Mouse (Mus musculus) adrenal gland (tissue): ENCODE measurements at regions not wholly inside any gene's neighbourhood (a gene's known extent, or its start where the extent isn't known, plus 50 kb on each side); places are given as distances from the start of the nearest gene placed in this dataset.

ENCODE experiments used
- intact Hi-C: fragments of 180-260 bp; cut with DNase I; formaldehyde crosslinking; loops from one replicate; pipeline ENCODE4 v1.15.1; 2025

GRCm38 (mm10) chr10:60938749-60939148, 107.4 kb upstream of the Unc5b start:
- intact Hi-C loops: loop anchor here (5.0 kb wide), 1 partner anchor 106 kb away; the partner anchor contains the start of gene Unc5b

- intact Hi-C loops: loop anchor here (5.0 kb wide), 1 partner anchor 105 kb away; the partner anchor contains the start of gene Unc5b
These were observed 106.1 kb upstream of the Unc5b start for GRCm38 (mm10) chr10:60937517-60937866.

DNA sequence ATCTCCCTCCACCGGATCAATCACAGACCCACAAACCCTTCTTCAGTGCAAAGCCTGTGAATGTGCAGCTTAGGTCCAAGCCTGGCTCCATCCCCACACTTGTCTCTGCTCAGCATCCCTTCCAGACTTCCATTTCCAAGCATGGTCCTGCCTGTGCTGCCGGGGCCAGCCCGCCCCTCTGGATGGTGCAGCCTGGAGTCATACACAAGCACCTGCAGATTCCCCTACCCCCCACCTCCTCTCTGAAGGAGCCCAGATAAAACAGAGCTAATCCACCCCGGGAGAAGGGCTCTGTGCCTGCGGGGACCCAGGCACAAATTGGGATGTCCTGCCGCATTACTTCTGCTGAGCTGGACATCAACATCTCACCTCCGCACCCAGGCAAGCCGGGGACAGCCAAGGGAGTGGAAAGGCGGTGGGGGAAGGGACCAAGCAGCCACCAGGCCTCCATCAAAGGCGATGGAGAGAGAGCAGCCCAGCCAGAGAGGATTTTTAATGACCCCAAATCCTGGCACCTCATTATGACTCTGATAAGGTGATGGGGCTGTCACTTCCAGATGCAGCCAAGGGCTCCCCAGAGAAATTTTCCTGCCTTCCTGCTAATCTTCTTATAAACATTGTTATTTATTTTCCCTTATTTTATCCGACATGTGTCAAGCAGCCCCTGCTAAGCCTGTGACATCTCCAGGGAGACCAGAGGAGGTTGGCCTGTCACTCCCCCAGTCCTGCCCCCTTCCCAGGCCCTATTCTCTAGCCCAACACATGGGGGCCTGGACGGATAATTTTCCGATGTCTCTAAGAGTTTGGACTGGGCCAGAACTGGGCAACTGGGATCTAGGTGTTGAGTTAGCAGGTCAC, 105.5 kb upstream of the Unc5b start:
- intact Hi-C loops: loop anchor here (5.0 kb wide), 1 partner anchor 105 kb away; the partner anchor contains the start of gene Unc5b

DNA sequence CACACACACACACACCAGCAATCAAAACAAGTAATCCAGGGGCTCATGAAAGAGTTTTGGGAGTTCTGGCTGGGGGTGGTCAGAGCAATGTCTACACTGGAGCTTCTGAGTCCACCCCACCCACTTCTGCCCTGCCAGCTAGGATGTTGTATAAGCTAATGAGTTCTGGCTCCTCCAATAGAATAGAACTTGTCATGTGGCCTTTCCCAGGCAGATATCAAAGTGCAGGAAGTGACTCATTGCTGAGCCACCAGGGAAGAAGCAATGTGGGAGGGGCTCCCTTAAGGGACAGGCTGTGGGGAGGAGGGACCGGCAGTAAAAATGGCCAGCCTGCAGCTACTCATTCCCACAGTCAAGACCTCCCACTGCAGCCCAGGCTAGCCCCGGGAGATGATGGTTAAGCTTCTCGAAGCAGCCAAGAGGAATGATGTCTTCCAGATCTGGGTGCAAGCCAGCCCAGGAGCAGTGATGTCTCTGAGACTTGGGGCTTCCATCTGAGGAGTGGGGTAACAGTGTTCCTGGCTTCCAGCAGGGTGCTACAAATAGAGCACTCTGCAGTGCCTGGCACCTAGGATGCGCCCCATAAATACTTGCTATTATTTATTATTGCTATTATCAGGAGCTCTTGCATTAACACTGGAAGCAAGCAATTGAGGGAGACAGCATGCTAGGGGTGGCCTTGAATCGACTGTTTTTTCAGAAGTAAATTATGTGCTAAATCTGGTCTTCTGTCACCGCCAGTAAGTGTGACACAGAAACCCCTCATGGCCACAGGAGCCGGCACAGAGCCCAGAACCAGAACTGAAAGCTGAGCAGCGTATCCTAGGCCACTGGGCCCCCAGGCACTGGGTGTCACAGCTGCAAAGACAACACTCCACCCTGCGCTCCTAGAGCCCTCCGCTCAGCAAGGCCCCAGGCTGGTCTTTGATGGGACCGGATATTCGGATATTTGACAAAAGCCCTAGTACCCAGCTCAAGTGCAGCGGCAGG, 103.2 kb upstream of the Unc5b start:
- intact Hi-C loops: loop anchor here (5.0 kb wide), 1 partner anchor 102 kb away; the partner anchor contains the start of gene Unc5b

DNA sequence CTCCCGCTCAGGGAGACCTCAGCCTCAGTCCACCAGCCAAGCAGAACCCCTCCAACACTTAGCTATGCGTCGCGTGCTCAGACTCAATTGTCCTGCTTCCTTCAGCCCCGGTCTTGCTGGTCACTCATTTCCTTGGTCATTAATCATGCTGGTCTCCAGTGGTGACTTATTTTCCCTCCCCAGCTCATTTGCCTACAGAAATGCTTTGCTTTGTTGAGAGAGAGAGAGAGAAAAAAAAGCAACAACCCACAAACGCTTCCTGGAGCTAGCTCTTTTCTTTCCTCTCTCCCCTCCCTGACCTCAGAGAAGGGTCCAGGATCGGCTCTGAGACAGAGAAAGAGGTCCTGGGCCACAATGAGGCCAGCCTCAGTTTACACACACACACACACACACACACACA, 102.5 kb upstream of the Unc5b start:
- intact Hi-C loops: no loop called here

- intact Hi-C loops: no loop called here
These were observed 101.5 kb upstream of the Unc5b start for GRCm38 (mm10) chr10:60932855-60933254.

DNA sequence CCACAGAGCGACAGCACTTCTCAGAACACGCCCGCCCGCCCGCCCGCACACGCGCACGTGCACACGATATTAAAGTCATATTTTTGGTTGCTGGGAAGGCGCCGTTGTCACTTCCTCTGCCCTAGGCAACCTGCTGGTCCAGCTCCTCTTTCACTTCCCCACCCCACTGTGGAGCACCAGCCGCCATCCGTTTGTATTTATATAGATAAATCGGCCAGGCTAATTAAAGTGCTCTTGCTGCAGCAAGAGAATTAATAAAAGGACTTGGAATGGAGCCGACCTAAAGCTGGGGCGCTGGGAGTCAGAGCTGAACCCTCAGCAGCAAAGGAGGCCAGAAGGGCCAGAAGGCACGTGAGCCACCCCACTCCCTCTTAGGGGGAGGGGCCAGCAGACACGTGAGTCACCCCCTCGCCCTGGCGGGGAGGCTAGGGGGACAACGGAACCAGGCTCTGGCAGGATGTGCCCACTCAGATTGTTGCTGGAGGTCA, 100.6 kb upstream of the Unc5b start:
- intact Hi-C loops: no loop called here

- intact Hi-C loops: no loop called here
These were observed 97.3 kb upstream of the Unc5b start for GRCm38 (mm10) chr10:60928646-60929045.

GRCm38 (mm10) chr10:60928164-60928563, 96.8 kb upstream of the Unc5b start:
- intact Hi-C loops: no loop called here

GRCm38 (mm10) chr10:60926632-60927031, 95.3 kb upstream of the Unc5b start:
- intact Hi-C loops: no loop called here

- intact Hi-C loops: no loop called here
These were observed 94.3 kb upstream of the Unc5b start for GRCm38 (mm10) chr10:60925644-60926043.

DNA sequence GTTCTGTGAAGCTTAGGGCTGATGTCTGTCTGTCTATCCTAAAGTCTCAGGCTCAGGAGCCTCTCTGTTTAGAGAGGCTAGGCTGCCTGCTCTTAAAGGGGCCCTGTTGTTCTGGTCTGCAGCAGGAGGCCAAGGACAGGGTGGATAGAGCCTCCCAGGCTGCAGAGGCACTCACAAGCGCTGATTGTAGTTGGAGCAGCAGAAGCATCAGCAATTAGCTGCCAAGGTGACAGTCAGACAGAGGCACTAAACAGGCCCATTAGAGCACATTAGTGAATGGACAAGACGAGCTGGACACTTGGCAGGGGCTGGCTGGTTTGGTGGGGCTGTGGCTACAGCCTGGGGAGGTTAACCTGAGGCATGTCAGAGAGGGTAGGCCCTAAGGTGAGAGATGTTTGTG, 93.8 kb upstream of the Unc5b start:
- intact Hi-C loops: no loop called here

- intact Hi-C loops: no loop called here
These were observed 92.4 kb upstream of the Unc5b start for GRCm38 (mm10) chr10:60923806-60924205.

GRCm38 (mm10) chr10:60920621-60921020, 89.2 kb upstream of the Unc5b start:
- intact Hi-C loops: no loop called here

DNA sequence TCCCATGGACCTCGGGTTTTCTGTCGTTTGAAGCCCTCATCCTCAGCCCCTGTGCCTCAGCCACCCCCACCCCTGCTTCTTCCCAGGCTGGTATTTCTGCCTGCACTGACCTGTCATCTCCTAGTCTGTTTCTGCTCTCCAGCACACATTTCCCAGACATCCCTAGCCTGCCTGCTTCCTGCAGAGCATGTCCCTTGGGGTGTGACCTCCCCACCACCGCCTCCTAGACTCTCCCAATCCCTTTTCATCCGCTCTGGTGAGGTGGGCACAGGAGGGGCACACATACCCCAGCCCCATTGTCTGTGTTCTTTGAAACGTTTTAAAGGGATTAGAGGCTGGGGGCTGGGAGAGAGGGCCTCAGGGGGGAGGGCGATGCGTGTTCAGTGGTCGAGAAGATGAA, 86.6 kb upstream of the Unc5b start:
- intact Hi-C loops: no loop called here

GRCm38 (mm10) chr10:60914391-60914790, 83.0 kb upstream of the Unc5b start:
- intact Hi-C loops: no loop called here

DNA sequence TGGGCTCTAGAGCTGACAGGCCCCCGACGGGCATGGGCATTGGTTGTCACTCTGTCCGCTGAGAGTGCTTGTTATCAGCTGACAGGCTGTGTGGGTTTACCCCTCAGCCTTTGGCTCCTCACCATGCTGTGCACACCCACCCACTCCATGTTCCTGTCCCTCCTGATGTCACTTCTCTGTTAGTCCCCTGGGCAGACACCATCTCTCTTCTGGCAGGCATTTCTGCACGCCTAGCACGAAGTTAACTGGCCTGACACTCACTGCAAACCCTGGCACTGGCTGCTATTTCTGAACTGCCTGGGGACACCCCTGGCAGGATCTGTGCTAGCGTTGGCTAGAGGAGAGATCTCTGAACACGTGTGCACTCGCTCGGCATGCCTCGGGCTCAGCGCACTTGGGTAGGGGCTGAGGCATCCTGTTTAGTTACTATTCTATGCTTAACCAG, 82.1 kb upstream of the Unc5b start:
- intact Hi-C loops: no loop called here

GRCm38 (mm10) chr10:60904351-60904750, 73.0 kb upstream of the Unc5b start:
- intact Hi-C loops: no loop called here

DNA sequence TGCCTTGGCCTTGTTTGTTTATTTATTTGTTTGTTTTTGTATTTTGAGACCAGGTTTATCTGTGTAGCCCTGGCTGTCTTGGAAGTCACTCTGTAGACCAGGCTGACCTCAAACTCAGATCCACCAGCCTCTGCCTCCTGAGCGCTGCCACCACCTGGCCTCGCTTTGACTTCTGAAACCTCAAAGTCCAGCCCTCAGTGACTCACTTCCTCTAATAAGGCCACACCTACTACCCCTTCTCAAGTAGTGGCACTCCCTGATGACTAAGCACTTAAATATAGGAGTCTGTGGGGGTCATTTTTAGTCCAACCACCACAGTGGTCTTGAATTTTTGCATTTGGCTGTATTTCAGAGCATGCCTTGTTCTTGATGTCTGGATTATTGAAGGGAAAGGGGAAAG, 69.6 kb upstream of the Unc5b start:
- intact Hi-C loops: no loop called here

GRCm38 (mm10) chr10:60893810-60894147, 62.4 kb upstream of the Unc5b start:
- intact Hi-C loops: no loop called here

GRCm38 (mm10) chr10:60893130-60893809, 61.9 kb upstream of the Unc5b start:
- intact Hi-C loops: no loop called here
